Mouse (Mus musculus) left cerebral cortex, postnatal 36 days (tissue): Measurements from ENCODE around the gene Oaz1. TPM values are rescaled to one million over a fixed set of nuclear protein-coding genes. Genes with fewer than 3 reads are reported as not detected.
"Not testable (repeated sequence)": the region's sequence is repeated elsewhere in the genome, so short reads cannot be mapped to it uniquely, and the experiment has no call there.

Experiments used
- DNase-seq, 2 experiments: peaks; one replicate each; pipeline ENCODE4 v3.0.0; 2021 to 2022; ENCODE audit warnings: low spot score in 2 of 2, mixed read lengths in 1 of 2
- intact Hi-C: fragments of 180-260 bp; cut with DNase I; formaldehyde crosslinking; loops from one replicate; pipeline ENCODE4 v1.15.1; 2025
- total RNA-seq, 2 experiments: library from RNA; stranded (reverse); gene quantifications; 2 replicates each; pipeline ENCODE4 v1.2.3; 2021

The Oaz1 gene
- total RNA-seq, 2 experiments from 2014 or later = 507 to 583 TPM

DNA sequence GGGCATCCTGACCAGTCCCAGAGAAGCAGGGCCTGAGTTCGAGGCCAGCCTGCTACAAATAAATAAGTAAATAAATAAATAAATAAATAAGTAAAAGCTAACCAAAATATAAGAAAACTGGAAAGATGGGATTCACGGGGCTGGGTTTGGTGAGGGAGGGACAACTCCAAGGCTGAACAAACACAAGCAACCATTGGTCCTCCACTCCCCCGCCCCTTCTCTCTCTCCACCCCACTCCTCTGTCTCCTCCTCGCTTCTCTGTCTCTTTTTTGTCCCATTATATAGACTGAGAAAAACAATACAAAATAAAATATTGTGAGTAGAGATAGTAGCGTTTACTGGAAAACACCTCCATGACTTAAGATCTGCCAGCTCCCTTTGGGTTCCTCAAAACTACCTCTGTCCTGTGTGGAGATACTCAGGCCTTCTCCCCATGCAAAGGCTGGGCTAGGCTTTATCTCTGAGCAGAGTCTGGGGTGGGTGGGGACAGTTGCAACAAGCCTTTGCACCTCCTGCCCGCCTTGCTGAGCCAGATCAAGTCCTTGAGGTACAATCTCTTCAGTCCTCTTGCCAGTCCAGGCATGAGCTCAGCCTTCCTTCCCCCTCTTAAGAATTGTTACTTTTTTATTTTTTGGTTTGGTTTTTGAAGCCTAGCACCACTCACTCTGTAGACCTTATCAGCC is 7.7 kb upstream of the Oaz1 start:
- no peak for DNase-seq
- intact Hi-C loops = loop anchor here (2.0 kb wide), 1 partner anchor 60 kb away; no protein-coding TSS in a partner anchor

DNA sequence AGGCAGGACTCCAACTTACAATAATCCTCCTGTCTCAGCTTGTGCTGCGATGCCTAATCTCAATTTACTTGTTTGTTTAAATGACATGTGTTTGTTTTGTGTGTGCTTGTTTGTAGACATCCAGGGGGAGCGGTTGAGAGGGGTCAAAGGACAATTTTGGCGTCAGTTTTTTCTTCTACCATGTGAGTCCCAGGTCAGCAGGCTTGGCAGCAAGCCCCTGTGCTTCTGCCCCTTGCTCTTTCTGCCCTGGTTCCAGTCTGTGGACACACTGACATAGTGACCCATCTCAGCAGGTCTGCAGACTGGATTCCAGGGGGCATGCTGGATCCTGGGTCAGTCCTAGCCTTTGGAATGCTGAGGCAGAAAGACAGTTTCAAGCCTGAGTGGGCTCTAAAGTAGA is 7.0 kb upstream of the Oaz1 start:
- intact Hi-C loops = loop anchor here (2.0 kb wide), 1 partner anchor 59 kb away; no protein-coding TSS in a partner anchor
- DNase-seq = no peak

DNA sequence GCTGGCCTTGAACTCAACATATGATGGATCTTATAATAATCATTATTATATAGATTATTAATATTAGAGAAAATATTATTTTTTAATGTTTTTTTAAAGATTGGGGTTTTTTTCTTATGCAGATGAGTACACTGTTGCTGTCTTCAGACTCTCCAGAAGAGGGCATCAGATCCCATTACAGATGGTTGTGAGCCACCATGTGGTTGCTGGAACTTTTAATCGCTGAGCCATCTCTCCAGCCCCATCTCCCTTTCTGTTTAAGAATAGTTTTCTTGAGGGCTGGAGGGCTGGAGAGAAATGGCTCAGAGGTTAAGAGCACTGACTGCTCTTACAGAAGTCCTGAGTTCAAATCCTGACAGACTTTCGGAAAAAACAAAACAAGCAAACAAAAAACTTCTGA is 4.5 kb upstream of the Oaz1 start:
- intact Hi-C loops = loop anchor here (10.0 kb wide), 1 partner anchor 173 kb away; no protein-coding TSS in a partner anchor

DNA sequence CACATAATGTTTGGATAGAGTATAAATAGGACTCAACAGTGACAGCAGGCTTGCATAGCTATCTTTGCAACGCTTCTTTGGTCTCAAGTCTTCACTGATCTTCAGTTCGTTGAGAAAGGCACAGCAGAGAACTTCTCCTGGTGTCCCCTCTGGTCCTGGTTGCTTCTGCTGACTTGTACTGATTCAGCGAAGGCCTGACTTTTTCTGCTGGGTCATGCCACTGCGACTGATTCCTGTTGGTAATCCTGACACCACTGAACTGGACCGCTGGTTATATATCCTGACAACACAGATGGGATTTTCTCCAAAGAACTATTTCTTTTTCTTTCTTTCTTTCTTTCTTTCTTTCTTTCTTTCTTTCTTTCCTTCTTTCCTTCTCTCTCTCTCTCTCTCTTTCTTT is 3.9 kb upstream of the Oaz1 start:
- intact Hi-C loops = loop anchor here (10.0 kb wide), 1 partner anchor 172 kb away; no protein-coding TSS in a partner anchor

More for the DNA sequence above, 4.5 kb upstream of the Oaz1 start:
- no peak for DNase-seq

DNA sequence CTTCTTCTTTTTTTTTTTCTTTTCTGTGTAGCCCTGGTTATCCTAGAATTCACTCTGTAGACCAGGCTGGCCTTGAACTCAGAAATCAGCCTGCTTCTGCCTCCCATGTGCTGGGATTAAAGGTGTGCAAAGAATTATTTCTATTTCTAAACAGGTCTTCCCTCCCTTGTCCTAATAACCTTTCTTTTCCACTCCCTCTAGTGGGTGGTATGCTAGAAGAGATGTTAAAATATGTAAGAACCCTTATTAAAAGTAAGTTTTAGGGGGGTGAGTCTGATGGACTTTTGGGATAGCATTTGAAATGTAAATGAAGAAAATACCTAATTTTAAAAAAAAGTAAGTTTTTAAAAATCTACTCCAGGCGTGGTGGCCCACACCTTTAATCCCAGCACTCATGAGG is 3.1 kb upstream of the Oaz1 start:
- DNase-seq = no peak
- intact Hi-C loops = loop anchor here (10.0 kb wide), 1 partner anchor 171 kb away; no protein-coding TSS in a partner anchor

More for the DNA sequence above, 3.9 kb upstream of the Oaz1 start:
- DNase-seq = no peak

DNA sequence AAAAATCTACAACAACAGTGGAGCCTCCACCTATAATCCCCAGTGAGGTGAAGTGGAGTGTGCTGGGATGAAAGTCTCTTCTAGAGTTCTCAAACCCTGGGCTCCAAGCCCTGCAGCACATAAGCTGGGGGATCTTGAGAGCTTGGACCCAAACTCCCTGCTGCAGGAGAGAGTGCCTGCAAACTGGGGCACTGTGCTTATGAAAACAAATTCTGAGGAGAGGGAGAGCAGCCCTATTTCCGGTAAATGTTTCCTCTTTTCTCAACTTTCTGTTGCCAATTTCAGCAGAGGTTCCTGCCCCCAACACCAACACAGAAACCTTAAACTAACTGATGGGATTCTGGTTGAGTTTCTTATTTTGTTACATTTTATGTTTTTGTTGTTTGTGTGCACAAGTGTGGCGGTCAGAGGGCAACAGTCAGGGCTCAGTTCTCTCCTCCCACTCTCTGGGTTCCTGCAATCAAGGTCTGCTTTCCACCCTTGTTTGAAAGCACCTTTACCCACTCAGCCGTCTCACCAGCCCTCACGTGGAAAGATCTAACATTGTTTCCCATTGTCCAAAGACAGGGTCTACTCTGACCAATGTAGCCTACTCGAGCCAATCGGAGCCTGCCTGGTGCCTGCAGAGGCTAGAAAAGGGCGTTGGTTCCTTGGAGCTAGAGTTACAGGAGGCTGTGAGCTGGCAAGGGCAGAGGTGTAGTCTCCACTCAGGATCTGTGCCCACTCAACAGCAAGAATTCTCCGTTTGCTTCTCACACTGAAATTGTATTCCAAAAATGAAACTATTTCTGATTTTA is 2.4 kb upstream of the Oaz1 start:
- DNase-seq = no peak
- intact Hi-C loops = loop anchor here (10.0 kb wide), 1 partner anchor 171 kb away; no protein-coding TSS in a partner anchor

DNA sequence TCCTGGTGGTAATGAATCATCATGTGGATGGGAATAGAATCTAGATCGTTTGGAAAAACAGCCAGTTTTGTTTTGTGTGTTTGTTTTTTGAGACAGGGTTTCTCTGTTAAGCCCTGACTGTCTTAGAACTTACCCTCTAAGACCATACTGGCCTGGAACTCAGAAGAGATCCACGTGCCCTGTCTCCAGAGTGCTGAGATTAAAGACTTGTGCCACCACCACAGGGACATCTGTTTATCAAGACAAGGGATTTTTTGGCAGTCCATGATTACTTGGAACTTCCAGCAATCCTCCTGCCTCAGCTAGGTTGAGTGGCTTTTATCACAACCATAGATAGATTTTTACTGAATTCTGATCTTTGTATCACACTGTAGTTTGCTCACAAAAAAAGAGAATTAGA is 1.6 kb upstream of the Oaz1 start:
- intact Hi-C loops = loop anchor here (10.0 kb wide), 1 partner anchor 170 kb away; no protein-coding TSS in a partner anchor
- DNase-seq = no peak

DNA sequence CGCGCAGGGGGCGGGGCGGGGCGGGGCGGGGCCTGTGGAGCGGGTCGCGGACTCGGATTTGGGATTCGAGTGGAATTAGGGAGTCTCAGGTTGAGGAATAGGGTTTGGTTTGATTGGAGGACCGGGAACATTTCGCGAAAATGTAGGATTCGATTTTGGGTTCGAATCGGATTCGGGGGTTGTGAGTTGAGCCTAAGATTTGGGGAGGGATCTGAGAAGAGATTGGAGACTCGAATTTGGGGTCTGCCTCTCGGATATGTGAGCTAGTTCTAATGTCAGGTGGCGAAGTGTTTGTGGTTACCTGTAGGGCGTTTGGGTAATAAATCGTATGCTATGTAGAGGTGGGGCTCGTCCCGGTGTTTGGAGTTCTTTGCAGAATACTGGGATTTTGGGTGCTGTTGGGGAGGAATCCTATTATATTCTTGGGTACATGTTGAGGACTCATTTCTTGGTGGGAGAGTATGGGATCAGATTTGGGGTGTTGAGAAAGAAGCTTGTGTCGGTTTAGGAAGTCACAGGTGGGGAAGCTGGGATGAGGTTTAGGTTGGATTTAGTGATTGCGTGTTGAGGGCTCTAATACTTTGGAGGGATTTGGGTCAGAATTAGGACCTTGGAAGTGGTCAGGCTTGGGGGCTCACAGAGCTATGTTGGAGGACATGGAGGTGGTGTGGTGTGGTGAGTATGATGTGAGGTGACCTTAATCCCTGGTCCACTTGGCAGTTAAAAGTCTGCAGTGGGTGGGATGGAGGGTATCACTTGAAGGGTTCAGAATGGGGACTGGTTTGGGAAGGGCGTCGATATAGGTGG is 810 bp downstream of the Oaz1 start:
- intact Hi-C loops = loop anchor here (10.0 kb wide), 1 partner anchor 168 kb away; no protein-coding TSS in a partner anchor
- no peak for DNase-seq

DNA sequence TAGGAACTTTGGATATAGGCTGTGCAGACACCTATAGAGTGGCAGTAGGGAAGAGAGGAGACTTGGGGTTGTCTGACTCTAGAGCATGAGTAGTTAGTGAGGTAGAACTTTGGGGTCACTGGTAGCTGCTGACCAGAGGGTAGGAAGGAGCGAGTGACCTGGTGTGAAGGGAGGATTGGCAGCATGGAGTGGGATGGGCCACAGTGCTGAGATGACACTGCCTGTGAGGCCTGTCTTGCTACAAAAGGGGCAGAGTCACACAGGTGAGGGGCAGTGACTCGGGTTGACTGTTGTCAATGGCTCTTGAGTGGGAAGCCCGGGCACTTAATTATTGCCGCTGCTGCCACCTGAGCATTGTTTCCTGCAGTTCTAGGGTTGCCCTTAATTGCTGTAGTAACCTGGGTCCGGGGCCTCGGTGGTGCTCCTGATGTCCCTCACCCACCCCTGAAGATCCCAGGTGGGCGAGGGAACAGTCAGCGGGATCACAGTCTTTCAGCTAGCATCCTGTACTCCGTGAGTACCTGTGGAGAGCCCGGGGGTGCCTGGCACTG is 1.5 kb downstream of the Oaz1 start:
- DNase-seq = no peak
- intact Hi-C loops = loop anchor here (10.0 kb wide), 1 partner anchor 167 kb away; no protein-coding TSS in a partner anchor

DNA sequence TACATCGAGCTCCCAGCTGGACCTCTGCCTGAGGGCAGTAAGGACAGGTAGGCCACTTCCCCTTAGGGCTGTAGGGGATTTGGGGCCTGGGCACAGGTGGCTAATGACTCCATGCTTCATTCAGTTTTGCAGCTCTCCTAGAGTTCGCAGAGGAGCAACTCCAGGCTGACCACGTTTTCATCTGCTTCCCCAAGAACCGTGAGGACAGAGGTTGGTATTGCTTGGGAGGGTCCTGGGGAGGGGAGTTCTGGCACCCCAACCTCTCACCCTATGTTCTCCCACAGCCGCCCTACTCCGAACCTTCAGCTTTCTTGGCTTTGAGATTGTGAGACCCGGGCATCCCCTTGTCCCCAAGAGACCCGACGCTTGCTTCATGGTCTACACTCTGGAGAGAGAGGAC is 2.1 kb downstream of the Oaz1 start:
- not testable (repeated sequence) for DNase-seq
- intact Hi-C loops = loop anchor here (10.0 kb wide), 1 partner anchor 166 kb away; no protein-coding TSS in a partner anchor

DNA sequence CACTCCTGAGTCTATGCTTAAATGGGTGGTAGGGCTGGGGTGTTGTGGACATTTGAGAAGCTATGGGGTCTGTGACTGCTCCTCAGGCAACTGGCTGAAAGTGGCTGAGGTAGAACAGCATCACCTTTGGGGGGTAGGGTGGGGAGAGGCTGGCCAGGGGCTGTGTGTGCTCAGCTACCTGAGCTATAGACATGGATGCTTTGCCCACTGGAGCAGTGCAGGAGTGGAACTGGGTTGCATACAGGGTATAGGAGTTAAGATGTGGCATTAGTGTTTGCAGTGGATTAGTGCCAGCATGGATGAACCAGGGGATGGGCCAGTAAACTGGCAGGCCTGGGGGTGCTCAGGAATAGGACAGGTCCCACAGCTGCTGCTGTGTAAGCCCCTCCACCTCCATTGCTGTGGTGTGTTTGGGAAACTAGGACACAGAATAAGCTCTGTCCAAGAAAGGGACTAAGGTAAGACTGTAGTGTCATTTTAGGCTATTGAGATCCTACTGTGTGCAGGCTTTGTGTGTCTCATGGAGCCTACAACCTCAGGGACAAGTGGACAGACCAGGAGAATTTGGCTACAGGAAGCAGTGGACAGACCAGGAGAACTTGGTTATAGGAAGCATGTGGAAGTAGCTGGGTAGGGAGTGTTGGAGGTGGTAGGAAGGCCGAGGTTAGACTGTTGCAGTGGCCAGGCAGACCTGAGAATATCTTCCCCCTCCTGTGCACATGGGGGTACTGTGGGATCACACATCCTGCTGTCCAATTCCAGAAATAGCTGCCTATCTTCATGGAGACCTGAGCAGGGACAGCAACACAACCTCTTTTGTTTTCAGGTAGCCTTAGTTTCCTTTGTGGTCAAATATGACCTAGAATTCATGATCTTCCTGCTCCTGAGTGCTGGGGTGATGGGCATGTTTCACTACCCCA is 3.2 kb downstream of the Oaz1 start:
- intact Hi-C loops = loop anchor here (10.0 kb wide), 1 partner anchor 165 kb away; no protein-coding TSS in a partner anchor
- no peak for DNase-seq

DNA sequence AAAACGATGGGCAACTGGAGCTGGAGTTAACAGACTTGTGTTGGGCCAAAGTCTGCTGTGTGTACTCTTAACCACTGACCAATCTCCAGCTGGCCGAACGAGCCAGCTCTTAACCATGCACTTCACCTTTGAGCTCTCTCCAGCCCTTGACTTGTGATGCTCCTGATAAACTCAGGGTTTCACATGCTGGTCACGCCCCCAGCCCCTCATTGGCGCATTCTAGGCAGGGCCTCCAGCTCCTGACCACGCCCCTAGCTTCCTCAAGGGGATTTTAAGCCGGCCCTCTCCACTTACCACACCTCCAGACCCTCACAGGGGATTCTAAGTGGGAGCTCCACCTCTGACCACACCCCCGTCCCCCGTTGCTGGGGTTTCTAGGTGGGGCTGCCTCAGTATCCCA is 4.7 kb downstream of the Oaz1 start:
- DNase-seq = no peak
- intact Hi-C loops = no loop called here

DNA sequence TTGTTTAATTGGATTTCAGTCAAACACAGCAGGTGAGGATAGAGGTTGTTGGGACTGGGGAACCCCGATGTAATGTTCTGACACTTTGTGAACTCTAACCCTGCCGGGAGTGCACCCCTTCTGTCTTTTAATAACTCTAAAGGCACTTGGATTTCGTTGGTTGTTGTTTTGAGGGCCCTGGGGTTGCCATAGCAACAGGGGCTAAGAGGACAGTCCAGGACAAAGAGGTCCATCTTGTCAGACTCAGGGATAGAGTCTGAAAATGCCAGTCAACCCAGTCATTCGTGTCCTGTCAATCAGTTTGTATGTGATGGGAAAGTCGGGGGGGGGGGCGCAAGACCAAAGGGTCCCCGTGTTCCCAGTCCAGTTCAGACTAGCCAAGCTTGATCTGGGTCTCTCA is 6.4 kb downstream of the Oaz1 start:
- DNase-seq = no peak
- intact Hi-C loops = no loop called here

DNA sequence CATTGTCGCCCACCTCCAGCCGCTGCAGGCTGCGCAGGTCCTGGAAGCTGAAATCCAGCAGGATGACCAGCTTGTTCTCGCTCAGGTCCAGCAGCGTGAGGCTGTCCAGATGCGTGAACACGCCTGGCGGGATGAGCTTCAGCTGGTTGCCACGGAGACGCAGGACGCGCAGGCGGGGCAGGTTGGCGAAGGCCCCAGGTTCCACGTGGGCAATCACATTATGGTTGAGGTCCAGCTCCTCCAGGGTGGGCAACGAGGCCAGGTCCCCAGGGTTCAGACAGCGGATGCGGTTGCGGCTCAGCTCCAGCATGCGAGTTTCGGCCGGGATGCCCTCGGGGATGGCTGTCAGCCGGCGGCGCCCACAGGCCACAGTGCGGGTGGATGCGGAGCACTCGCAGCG is 9.2 kb downstream of the Oaz1 start:
- DNase-seq = no peak
- intact Hi-C loops = no loop called here

DNA sequence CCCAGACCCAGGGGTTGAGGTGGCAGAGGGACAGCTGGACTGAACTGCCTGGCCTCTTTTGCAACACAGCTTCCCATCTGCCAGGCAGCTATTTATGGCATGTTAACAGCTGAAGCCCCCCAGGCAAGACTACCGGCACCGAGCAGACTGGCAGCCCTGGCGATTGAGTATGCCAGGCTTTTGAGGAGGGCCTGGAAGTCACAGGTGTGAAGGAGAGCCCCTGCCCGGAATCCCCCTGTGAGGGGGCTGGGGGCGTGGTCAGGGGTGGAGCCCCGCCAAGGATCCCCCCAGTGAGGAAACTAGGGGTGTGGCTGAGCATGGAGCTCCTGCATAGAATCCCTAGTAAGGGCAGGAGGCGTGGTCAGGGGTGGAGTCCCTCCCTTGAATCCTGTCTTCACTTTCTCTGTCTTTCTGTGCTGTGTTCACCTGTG is 10.5 kb downstream of the Oaz1 start:
- intact Hi-C loops = no loop called here
- DNase-seq = no peak

DNA sequence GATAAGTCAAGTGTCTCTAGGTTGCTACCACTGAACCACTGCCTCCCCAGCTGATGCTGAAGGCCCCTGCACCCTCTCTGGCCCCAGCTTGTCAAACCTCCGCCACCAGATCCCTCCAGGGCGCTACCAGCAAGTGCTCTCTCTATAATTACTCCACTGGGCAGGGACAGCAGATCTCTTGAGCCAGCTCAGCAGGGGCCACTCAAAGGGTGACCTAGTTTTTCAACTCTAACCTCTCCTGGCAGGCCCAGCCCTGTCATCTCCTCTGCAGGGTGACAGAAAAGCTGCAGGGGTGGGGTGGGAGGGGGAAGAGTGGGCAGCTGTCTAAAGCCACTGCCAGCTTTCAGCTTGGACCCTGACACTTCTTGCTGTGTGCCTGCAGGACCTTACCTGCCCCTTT is 11.4 kb downstream of the Oaz1 start:
- intact Hi-C loops = no loop called here

DNA sequence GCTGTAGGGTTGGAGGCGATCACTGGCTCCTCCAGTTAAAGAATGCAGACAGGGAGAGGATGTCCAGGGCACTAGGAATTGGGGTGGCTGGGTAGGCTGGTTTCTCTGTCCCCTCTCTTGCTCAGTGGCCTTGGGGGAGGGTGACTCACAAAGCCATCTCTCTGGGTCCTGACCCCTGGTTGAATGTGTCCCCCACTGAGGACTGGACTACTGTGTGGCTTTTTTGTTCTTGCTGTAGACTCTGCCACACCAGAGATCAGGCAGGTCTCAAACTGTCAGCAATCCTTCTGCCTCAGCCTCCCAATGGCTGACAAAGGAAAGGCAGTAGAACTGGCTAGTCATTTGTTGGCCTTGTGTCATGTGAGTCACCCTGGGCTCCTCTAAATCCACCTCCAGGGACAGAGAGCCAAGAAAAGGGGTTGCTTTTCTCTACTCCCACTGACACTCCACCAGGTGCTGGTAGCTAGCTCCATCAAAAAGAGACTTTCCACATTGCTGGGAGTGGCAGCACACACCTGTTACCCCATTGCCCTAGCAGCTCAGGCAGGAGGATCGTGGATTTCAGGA is 12.0 kb downstream of the Oaz1 start:
- no peak for DNase-seq
- intact Hi-C loops = no loop called here

More for the DNA sequence above, 11.4 kb downstream of the Oaz1 start:
- DNase-seq = no peak

DNA sequence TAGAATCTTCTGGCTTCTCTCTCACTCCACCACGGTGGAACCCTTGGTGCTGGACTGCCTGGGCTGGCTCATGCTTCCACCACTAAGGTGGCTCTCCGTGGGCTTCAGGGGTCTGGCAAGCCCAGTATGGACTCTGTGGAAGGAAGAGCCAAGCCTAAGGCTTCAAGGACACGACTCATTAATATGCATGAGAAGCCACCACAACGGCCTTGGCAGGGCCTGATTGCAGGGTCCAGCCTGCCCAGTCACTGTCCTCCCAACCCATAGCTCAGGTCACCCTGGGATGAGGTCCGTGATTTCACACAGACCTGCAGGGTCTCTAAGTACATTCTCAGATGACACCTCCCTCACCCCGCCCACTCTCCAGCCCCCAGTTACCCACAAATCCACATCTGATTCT is 13.4 kb downstream of the Oaz1 start:
- intact Hi-C loops = no loop called here
- no peak for DNase-seq
